Mouse (Mus musculus) limb, embryonic 11.5 days (tissue): ENCODE measurements around the gene Sprn. TPM values are rescaled to one million over a fixed set of nuclear protein-coding genes. Genes with fewer than 3 reads are reported as not detected.
A peak's percentile ranks its signal among the peaks of the same experiment; 100 is the strongest.

Experiments
- ATAC-seq: fragments of 200-750 bp; cut with Nextera tagmentation; 2 replicates; pipeline ENCODE4 v1.8.0; 2017; ENCODE audit warnings: low read depth; ENCODE audit not compliant: insufficient number of reproducible peaks, low FRiP score, low TSS enrichment
- DNase-seq: peaks from one replicate; pipeline ENCODE4 v3.0.0-alpha.2; 2015; ENCODE audit warnings: low spot score
- H3K27ac ChIP-seq: fragments of 300-500 bp; sonication (generic); replicated peaks from 2 replicates; pipeline ENCODE4 v1.5.1; 2014; ENCODE audit warnings: low read depth, mild to moderate bottlenecking, low read length
- H3K27me3 ChIP-seq: fragments of 300-500 bp; sonication (generic); 2 replicates; pipeline ENCODE4 v1.6.1; 2014; ENCODE audit warnings: mild to moderate bottlenecking, low read length, mixed read lengths; ENCODE audit not compliant: control insufficient read depth, insufficient read depth
- H3K36me3 ChIP-seq: fragments of 300-500 bp; sonication (generic); 2 replicates; pipeline ENCODE4 v1.6.1; 2014; ENCODE audit warnings: mild to moderate bottlenecking, low read length, moderate library complexity, mixed read lengths; ENCODE audit not compliant: control insufficient read depth, insufficient read depth
- H3K4me1 ChIP-seq: fragments of 300-500 bp; sonication (generic); 2 replicates; pipeline ENCODE4 v1.6.1; 2014; ENCODE audit warnings: low read length, mixed read lengths; ENCODE audit not compliant: control insufficient read depth, insufficient read depth
- H3K4me2 ChIP-seq: fragments of 300-500 bp; sonication (generic); 2 replicates; pipeline ENCODE4 v1.6.1; 2014; ENCODE audit warnings: low read depth, mild to moderate bottlenecking, moderate library complexity; ENCODE audit not compliant: severe bottlenecking
- H3K4me3 ChIP-seq: fragments of 300-500 bp; sonication (generic); 2 replicates; pipeline ENCODE4 v1.5.1; 2014; ENCODE audit warnings: low read depth, low read length
- H3K9ac ChIP-seq: fragments of 300-500 bp; sonication (generic); 2 replicates; pipeline ENCODE4 v1.6.1; 2014; ENCODE audit warnings: mild to moderate bottlenecking, low read length
- H3K9me3 ChIP-seq: fragments of 300-500 bp; sonication (generic); 2 replicates; pipeline ENCODE4 v1.6.1; 2016; ENCODE audit warnings: low read length; ENCODE audit not compliant: control insufficient read depth
- WGBS: fragments of 180-500 bp; shearing (Covaris S2); extraction: QIAGEN DNeasy Blood & Tissue Kit; methylation state at CpG from one replicate; pipeline ENCODE4 v1.1.7; 2014; 5-methylcytosine and 5-hydroxymethylcytosine counted together
- polyA plus RNA-seq: library from polyadenylated mRNA; unstranded; fragments of >200 nt; fragmentation: Nextera tagmentation; extraction: Ambion mirVana; gene quantifications from 2 replicates; pipeline ENCODE4 v1.2.1, GENCODE M21; 2014

Sprn gene
- polyA plus RNA-seq, 1 experiment from 2014 or later = not detected

- H3K4me3 ChIP-seq = no peak overlapping the region
- H3K9ac ChIP-seq = no peak overlapping the region
- H3K27ac ChIP-seq = no peak overlapping the region
- WGBS = 84% methylated on average over 7 of the region's 7 CpGs
- H3K4me1 ChIP-seq = no peaks in the 10 kb centered on the region
- H3K27me3 ChIP-seq = no peaks in the 10 kb centered on the region
- H3K9me3 ChIP-seq = no peaks in the 10 kb centered on the region
- H3K4me2 ChIP-seq = no peak overlapping the region
- no peak for ATAC-seq
- no peak for DNase-seq
- H3K36me3 ChIP-seq = no peaks in the 10 kb centered on the region
These were observed 33.2 kb upstream of the Sprn start for GRCm38 (mm10) chr7:140187721-140188390.

DNA sequence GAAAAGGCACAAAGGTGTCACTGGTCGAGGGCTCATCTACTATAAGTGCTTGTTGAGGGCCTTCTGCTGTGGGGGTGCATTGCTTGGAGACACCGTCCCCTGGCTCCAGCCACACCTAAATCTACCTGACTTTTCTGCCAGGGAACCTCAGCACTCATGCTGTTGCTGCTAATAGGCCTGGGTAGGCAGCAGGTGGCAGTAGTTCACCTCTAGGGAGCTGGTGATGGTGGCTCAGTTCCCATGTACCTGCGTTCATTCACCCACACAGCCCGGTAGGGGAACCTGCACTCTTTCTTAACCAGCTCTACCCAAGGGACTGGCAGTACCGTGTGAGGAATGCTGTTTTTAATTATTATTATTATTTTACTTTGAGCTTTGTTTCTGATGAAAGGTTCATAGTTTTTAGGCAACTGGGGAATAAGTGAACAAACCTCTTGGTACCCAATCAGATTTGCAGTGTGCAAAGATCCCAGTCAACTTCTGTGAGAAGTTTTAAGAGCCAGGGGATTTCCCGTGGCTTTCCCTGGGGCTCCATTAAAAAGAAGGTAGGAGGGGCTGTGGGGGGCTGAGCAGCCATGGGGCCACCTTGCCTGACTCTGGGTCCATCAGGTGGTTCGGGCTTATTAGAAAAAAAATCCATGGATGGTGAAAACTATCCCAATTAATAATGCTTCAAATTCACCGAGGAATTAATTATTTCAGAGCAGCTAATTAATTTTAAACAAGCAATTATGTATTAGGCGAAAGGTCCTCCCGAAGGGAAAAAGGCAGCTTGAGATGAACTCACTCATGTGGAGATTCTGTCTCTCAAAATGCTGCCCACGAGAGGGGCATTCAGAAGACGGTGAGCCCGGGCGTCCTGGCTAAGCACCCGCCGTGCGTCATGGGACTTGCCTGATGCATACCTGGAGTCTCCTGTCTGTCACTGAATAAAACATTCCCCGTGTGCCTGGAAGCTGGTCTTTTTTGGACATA, 32.3 kb upstream of the Sprn start:
- H3K9ac ChIP-seq = no peak overlapping the region
- no peaks in the 10 kb centered on the region for H3K4me1 ChIP-seq
- H3K27me3 ChIP-seq = no peaks in the 10 kb centered on the region
- H3K4me2 ChIP-seq = no peak overlapping the region
- 68% methylated on average over 18 of the region's 18 CpGs for WGBS
- ATAC-seq (0 out of 2 replicates have a peak, but pooled peaks have one; percentile 44), DNase-seq (no peak)
- H3K36me3 ChIP-seq = no peaks in the 10 kb centered on the region
- no peak overlapping the region for H3K27ac ChIP-seq
- no peaks in the 10 kb centered on the region for H3K9me3 ChIP-seq
- no peak overlapping the region for H3K4me3 ChIP-seq

GRCm38 (mm10) chr7:140184206-140184605, 29.5 kb upstream of the Sprn start:
- Histone ChIP-seq H3K4me2 (no peak overlapping the region), H3K9me3 (no peaks in the 10 kb centered on the region), H3K4me1 (no peaks in the 10 kb centered on the region), H3K36me3 (no peaks in the 10 kb centered on the region), H3K27me3 (no peaks in the 10 kb centered on the region), H3K9ac (no peak overlapping the region), H3K27ac (no peak overlapping the region), H3K4me3 (no peak overlapping the region)
- ATAC-seq = no peak
- WGBS = 85% methylated on average over 4 of the region's 4 CpGs
- no peak for DNase-seq

DNA sequence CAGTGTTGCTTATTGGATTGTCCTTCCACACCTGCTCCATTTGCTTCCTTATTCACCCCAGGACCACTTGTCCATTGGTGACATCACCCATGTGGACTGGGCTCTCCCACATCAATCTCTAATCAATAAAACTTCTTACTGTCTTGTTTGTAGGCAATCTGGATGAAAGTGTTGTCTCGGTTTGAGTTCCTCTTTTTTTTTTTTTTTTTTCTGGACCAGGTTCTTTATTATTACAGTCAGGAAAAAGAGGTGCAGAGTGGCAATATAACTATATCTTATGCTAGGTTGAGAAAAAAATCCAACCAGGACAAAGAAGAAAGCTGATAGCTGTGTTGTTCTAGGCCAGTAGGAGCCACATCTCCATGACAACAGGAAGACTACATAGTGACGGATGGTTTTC, 26.0 kb upstream of the Sprn start:
- H3K4me3 ChIP-seq = no peak overlapping the region
- ATAC-seq = no peak
- no peaks in the 10 kb centered on the region for H3K9me3 ChIP-seq
- H3K27ac ChIP-seq = no peak overlapping the region
- H3K4me1 ChIP-seq = no peaks in the 10 kb centered on the region
- DNase-seq = no peak
- no peak overlapping the region for H3K4me2 ChIP-seq
- no peak overlapping the region for H3K9ac ChIP-seq
- WGBS = 82% methylated on average over 2 of the region's 2 CpGs
- H3K27me3 ChIP-seq = no peaks in the 10 kb centered on the region
- no peaks in the 10 kb centered on the region for H3K36me3 ChIP-seq

DNA sequence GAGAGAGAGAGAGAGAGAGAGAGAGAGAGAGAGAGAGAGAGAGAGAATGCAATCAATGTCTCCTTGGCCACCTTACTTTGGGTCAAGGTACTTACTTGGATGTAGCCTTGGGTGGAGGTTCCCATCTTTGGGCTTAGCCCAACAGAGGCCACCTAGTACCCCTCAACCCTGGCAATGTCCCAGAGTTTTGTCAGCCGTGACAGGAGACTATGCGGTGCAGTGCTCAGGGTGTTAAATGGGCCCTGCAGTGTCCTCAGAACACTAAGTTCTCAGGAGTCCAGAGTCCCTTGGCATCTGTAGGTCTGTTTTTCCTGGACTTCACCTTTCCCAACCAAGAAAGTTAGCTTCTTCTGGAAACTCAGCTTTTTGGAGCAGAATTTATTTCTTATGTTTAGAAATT, 24.5 kb upstream of the Sprn start:
- Histone ChIP-seq H3K27me3 (no peaks in the 10 kb centered on the region), H3K36me3 (no peaks in the 10 kb centered on the region), H3K9me3 (no peaks in the 10 kb centered on the region), H3K4me3 (no peak overlapping the region), H3K9ac (no peak overlapping the region), H3K4me1 (no peaks in the 10 kb centered on the region), H3K27ac (no peak overlapping the region), H3K4me2 (no peak overlapping the region)
- ATAC-seq (no peak), DNase-seq (no peak)
- 87% methylated on average over 2 of the region's 2 CpGs for WGBS

GRCm38 (mm10) chr7:140172936-140173335, 18.3 kb upstream of the Sprn start, which contains the start of gene Olfr523:
Gene Olfr523 (plus strand): TSS chr7:140173217.
- H3K4me3 ChIP-seq = no peak within 1 kb of the TSS

DNA sequence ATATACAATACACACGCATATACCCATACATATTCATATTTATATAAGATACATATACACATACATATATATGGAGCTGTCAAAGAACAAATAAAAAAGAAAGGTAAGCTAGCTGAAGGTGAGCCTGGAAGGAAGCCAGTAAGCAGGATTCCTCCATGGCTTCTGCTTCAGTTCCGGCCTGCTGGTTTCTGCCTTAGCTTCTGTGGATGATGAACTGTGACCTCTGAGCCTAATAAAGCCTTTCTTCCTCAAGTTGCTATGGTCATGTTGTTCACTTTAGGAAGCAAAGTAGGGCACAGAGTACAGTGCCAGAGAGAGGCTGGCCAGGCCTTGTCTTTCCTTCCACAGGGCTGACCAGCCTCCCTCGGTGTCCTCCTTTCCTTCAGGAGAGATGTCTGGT, 16.2 kb upstream of the Sprn start:
- H3K4me3 ChIP-seq = no peak overlapping the region
- no peak overlapping the region for H3K27ac ChIP-seq
- no peaks in the 10 kb centered on the region for H3K9me3 ChIP-seq
- H3K4me1 ChIP-seq = no peaks in the 10 kb centered on the region
- WGBS = 93% methylated on average over 3 of the region's 3 CpGs
- no peak overlapping the region for H3K9ac ChIP-seq
- no peaks in the 10 kb centered on the region for H3K27me3 ChIP-seq
- H3K36me3 ChIP-seq = no peaks in the 10 kb centered on the region
- ATAC-seq = no peak
- no peak overlapping the region for H3K4me2 ChIP-seq
- DNase-seq = no peak

More at GRCm38 (mm10) chr7:140172936-140173335, 18.3 kb upstream of the Sprn start, which contains the start of gene Olfr523:
- H3K36me3 ChIP-seq = no peaks in the 10 kb centered on the region
- ATAC-seq = no peak
- H3K9me3 ChIP-seq = no peaks in the 10 kb centered on the region
- H3K4me2 ChIP-seq = no peak within 1 kb of the TSS
- no peaks in the 10 kb centered on the region for H3K4me1 ChIP-seq
- H3K9ac ChIP-seq = no peak within 1 kb of the TSS
- no peak within 1 kb of the TSS for H3K27ac ChIP-seq
- 53% methylated on average over 1 of the region's 1 CpGs for WGBS
- no peak for DNase-seq
- H3K27me3 ChIP-seq = no peaks in the 10 kb centered on the region

DNA sequence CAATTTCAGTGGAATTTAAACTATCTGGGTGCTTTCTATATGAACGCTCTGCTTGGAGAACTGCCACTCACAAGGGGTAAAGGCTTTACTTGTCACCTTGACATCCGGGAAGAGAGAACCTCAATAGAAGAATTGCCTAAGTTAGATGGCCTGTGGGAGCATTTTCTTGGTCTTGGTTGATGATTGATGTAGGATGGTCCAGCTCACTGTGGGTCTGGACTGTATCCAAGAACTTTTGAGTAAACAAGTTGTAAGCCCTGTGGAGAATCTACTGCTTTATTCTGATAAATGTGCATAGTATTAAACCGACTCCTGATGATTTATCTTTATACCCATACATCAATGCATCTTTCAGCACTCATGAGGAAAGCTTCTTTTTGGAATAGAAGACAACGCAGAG, 14.7 kb upstream of the Sprn start:
- H3K27me3 ChIP-seq = no peaks in the 10 kb centered on the region
- H3K9ac ChIP-seq = no peak overlapping the region
- no peak overlapping the region for H3K4me3 ChIP-seq
- H3K27ac ChIP-seq = no peak overlapping the region
- WGBS = 87% methylated on average over 4 of the region's 4 CpGs
- no peaks in the 10 kb centered on the region for H3K9me3 ChIP-seq
- no peaks in the 10 kb centered on the region for H3K4me1 ChIP-seq
- DNase-seq (no peak), ATAC-seq (no peak)
- no peak overlapping the region for H3K4me2 ChIP-seq
- no peaks in the 10 kb centered on the region for H3K36me3 ChIP-seq
